Mouse (Mus musculus): ENCODE results near the gene 1600002K03Rik.

The 1600002K03Rik gene

DNA sequence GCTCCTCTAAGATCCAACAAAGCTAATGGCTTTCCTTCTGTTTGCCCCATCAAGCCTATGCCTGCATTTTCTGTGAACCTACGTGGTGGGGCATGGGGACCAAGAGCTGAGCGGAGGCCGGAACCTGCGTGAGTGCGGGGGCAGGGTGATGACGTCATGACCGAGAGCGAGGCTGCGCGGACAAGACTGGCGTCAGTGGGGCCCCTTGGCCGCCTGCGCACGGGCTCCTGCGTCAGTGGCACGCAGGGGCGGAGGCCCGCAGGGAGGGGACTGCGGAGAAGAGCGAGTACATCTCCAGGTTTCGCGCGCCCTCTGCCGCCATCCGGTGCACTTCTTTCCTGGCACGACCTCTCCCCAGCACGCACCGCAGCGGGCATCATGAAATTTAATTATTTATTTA, 31.5 kb upstream of the 1600002K03Rik start:
- DNase-seq (ENCODE audit: low read depth, low spot score), result peak; percentile 92

DNA sequence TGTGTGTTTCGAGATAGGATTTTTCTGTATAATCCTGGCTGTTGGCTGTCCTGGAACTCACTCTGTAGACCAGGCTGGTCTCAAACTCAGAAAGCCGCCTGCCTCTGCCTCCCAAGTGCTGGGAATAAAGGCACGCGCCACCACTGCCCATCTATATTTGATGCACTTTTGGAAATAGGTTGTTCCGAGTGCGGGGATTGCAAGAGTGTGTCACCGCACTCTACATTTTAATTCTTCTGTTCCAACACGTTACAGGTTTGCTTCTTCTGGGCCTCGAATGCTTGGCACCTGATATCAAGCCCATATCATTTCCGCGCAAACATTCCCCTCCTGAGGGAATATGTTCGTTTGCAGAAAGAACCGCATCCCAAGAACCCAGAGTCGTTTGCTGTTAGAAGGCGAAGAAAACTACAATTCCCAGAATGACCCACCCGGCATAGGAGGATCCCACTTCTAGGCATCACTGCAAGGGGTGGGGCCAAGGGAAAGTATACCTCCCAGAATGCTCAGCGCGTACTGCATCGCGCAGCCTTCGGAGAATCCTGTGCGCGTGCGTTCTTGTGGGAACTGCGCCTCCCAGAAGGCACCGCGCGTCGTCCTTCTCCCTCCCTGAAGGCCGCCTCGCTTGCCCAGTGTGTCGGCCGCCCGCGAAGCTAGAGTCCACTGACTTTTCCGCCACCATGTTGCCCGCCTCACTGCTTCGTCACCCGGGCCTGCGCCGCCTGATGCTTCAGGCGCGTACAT, 30.8 kb upstream of the 1600002K03Rik start:
- DNase-seq (ENCODE audit: low read depth, low spot score), result peak; percentile 94

GRCm38 (mm10) chr10:80142530-80142925, 30.2 kb upstream of the 1600002K03Rik start:
- DNase-seq (ENCODE audit: low read depth, low spot score), result no peak

- no peak for DNase-seq (ENCODE audit: low read depth, low spot score)
Observed at GRCm38 (mm10) chr10:80143664-80144063, 29.1 kb upstream of the 1600002K03Rik start.

DNA sequence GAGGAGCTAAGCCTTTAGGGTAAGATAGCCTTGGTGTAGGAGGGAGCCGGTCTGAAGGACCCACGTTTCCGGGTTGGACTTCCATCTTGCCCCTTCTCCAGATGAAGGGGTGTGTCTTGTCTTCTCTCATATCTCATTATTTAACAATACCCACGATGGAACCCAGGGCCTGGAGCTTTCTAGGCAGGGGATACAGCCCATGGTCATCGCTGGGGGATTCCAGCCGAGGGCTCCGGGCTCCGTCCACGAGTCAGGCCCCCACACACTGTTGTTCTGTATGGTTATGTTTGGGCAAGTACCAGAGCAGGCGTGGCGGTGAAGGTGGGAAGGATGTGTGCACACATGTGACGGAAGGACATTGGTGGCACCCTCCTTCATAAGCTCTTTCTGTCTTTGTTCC, 28.6 kb upstream of the 1600002K03Rik start:
- no peak for DNase-seq (ENCODE audit: low read depth, low spot score)

DNA sequence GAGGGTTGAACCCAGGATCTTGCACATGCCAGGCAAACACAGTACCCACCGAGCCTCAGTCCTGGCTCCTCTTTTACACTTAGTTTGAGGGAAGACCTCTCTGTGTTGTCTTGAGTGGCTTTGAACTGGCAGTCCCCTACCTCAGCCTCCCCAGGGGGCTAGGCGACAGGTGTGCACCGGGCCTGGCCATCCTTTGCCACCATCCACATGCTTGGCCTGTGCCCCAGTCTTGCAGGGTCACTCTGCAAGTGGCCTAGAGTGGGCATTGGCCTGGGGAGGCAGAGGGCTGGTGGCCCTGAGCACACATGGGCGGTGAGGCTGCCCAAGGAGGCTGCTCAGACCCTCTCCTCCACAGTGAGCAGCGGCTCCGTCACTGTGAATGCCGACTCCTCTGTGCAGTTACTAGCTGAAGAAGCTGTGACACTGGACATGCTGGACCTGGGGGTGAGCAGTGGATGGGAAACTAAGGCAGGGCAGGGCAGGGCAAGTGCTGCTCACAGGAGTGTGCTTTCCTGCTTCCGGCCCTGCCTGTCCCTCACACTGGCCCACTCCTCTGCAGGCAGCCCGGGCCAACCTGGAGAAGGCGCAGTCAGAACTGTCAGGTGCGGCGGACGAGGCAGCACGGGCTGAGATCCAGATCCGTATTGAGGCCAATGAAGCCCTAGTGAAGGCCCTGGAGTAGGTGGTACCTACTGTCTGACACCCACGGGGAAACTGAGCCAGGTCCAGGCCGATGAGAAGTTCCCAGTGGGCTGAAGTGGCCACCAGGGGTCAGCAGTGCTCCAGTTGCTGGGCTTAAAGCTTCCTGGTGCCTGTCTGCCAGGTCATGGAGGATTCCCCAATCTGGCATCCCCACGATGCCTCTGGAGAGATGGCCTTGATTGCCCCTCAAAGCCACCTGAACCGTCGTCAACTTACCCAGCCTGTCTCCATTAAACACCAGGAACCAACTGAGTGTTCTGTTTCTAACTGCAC, 27.6 kb upstream of the 1600002K03Rik start:
- no peak for DNase-seq (ENCODE audit: low read depth, low spot score)

DNA sequence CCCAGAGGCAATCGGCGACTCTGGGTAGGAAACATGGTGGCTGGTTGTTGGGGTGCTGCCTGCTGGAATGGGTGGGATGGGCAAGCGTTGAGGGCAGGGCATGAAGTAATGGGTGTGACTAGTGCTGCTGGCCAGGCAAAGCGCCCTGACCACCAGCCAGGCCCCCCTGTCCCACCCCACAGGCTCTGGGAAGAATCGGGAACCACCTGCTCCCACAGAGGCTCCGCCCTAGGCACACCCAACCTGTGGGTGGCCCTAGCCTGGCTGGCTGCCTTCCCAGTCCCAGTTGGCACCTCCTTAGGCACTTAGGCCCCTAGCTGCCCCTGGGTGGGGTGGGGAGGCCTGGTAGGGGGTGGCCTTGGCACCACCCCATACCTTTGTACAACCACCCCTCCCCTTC, 26.8 kb upstream of the 1600002K03Rik start:
- no peak for DNase-seq (ENCODE audit: low read depth, low spot score)

DNA sequence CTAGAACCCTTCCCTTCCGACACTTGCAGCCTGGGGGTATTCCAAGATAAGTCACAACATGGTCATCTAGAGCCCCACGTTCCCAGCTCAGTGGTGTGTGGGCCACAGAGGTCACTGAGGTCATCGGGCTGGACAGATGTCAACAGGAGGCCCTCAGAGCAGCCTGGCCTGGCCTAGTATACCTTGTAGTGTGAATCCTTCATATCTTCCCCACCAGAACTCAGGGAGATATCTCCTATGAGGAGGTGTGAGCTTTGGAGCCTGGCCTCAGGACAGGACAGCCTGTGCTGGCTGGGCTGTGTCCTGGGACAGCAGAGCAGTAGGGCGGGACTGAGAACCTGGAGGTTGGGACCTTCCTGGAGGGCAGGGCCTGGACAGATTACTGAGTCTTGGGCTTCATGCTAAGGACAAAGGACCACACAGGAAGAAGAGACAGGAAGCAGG, 26.2 kb upstream of the 1600002K03Rik start:
- DNase-seq (ENCODE audit: low read depth, low spot score), result no peak

GRCm38 (mm10) chr10:80147146-80147718, 25.5 kb upstream of the 1600002K03Rik start:
- no peak for DNase-seq (ENCODE audit: low read depth, low spot score)

- DNase-seq (ENCODE audit: low read depth, low spot score), result no peak
Observed at GRCm38 (mm10) chr10:80147719-80148601, 24.8 kb upstream of the 1600002K03Rik start, which contains the start of gene Midn. TSS of gene Midn (plus strand) at chr10:80148272.

- DNase-seq (ENCODE audit: low read depth, low spot score), result peak; percentile 83
Observed at GRCm38 (mm10) chr10:80148610-80149290, 24.0 kb upstream of the 1600002K03Rik start.

GRCm38 (mm10) chr10:80149291-80150225, 23.2 kb upstream of the 1600002K03Rik start:
- peak; percentile 96 for DNase-seq (ENCODE audit: low read depth, low spot score)

DNA sequence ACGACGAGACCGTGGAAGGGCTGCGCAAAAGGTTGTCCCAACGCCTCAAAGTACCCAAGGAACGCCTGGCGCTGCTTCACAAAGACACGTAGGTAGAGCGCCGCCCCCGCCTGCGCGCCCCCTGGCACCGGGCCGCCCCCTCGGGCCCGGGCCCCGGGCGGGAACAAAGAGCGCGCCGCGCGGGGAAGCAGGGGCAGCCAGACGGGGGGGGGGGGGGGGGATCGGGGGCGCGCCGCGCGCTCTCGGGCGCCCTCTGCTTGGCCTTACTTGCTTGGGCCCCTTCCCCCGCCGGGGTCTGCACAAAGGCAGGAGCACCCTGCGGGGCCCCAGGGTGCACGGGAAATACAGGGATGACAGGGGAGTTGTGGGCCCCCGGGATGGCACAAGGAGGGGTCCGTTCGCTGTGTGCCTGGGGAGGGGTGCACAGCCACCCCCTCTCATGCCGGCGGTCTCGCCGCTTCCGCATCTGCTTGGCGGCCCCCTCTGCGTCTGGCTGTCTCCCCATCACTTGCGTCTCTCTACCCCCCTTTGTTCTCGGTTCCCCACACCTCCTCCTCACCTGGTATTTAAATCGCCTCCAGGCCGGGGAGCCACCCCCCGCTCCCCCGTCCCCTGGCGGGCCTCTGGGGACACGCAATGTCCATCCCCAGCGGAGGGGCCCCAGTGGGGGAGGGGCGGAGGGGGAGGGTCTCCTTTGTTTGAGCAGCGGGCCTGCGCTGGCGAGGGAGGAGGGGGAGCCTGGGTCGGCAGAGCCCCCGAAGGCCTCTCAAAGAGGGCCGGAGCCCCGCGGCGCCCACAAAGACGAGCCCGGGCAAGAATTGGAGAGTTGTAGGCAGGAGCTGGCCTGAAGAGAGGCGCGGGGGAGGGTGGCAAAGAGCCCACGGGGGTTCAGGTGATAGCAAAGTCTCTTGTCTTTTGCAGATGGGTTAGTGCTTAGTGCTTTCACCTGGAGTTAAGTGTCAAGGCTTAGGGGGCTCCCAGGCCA, 22.2 kb upstream of the 1600002K03Rik start:
- DNase-seq (ENCODE audit: low read depth, low spot score), result no peak

- DNase-seq (ENCODE audit: low read depth, low spot score), result no peak
Observed at GRCm38 (mm10) chr10:80151211-80152034, 21.3 kb upstream of the 1600002K03Rik start.

GRCm38 (mm10) chr10:80152071-80152872, 20.5 kb upstream of the 1600002K03Rik start:
- DNase-seq (ENCODE audit: low read depth, low spot score), result no peak

DNA sequence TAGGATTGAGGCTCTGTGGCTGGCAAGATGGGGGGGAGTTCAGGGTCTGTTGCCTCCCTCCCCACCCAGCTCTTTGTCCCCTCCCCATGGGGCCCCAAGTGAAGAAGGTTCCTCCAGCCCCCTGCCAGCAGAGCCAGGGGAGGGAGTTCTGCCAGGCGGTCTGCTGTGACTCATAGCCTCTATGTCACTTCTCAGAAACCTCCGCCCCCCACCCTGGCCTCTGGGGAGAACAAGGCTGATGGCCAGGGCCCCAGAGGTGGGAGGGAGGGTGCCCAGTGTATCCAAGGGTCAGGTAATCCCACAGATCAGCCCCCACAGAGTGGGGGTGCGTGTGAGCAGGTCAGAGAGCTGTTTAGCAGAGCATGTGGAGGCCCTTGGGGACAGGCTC, 19.9 kb upstream of the 1600002K03Rik start:
- DNase-seq (ENCODE audit: low read depth, low spot score), result no peak
